Comparison of ENCODE assay signal across 6 mouse cellular contexts in the genomic region with DNA sequence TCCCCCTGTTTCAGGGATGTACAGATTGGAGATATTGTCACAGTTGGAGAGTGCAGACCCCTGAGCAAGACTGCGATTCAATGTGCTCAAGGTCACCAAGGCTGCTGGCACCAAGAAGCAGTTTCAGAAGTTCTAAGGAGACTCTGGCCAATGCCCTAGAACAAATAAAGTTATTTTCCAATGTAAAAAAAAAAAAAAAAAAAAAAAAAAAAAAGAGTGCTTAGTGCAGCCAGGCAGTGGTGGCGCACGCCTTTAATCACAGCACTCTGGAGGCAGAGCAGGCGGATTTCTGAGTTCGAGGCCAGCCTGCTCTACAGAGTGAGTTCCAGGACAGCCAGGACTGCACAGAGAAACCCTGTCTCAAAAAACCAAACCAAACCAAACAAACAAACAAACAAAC. TPM values are rescaled to one million over a fixed set of nuclear protein-coding genes. Genes with fewer than 3 reads are reported as not detected.
"Had no signal": no experiment of that assay in that cellular context is flagged by ENCODE, and none has a peak within 500 bp of the region (broad histone marks: within the 10 kb centered on the region; RNA-seq: fewer than 3 reads in every experiment).

No protein-coding gene starts in this region.

RNA-seq across cellular contexts. Expression of a gene that starts 29.8 kb away (rescaled TPM):
- polyA plus RNA-seq: erythroblast, embryonic 14.5 days had no signal

RNA-seq across cellular contexts. Expression of a gene that starts 47.9 kb away (rescaled TPM):
- total RNA-seq: common myeloid progenitor, adult 5-6 weeks; gastrocnemius, adult 8-10 months; gastrocnemius, postnatal 36 days; granulocyte monocyte progenitor cell, adult 5-6 weeks; heart, adult 2 months had no signal
